Mouse (Mus musculus): Measurements from ENCODE around the gene Fermt2. TPM values are rescaled to one million over a fixed set of nuclear protein-coding genes. Genes with fewer than 3 reads are reported as not detected.
A peak's percentile ranks its signal among the peaks of the same experiment; 100 is the strongest.
"Not testable (repeated sequence)": the region's sequence is repeated elsewhere in the genome, so short reads cannot be mapped to it uniquely, and the experiment has no call there.

Gene Fermt2
- polyA plus RNA-seq, 1 experiment from 2014 or later, result 53.5 TPM

DNA sequence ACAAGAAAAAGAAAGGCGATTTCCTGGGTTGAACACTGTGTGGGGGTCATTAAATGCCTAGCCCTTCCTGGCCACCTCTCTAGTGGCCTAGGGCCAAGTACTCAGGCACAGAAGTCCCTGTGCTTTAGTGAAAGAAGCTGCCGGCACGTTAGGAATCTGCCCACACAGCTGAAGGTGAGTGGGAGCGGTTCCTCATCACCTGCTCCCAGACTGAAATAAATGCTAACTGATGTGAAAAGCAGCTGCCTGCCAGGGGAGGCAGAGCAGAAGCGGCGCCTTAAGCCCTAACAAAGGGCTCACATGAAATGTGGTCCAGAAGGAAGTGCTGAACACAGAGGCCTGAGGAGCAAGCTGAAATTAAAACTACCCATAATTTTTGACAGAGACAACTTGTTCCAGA, 22.9 kb downstream of the Fermt2 start:
- no peak overlapping the region for H3K4me2 ChIP-seq (replicated peaks)
- H3K9ac ChIP-seq (replicated peaks), result no peak overlapping the region; the same call in 1 of the 2 replicates
- H3K4me3 ChIP-seq (replicated peaks), result no peak overlapping the region
- H3K9me3 ChIP-seq, result no peaks in the 10 kb centered on the region
- H3K36me3 ChIP-seq, result peaks cover 17% of the 10 kb centered on the region; the same call in 1 of the 2 replicates
- no peaks in the 10 kb centered on the region for H3K27me3 ChIP-seq
- peaks cover 34% of the 10 kb centered on the region for H3K4me1 ChIP-seq (replicated peaks)
- peak overlapping the region; percentile 41 for H3K27ac ChIP-seq
- WGBS, result 28% methylated on average over 6 of the region's 6 CpGs
- ATAC-seq, result peak; percentile 58

DNA sequence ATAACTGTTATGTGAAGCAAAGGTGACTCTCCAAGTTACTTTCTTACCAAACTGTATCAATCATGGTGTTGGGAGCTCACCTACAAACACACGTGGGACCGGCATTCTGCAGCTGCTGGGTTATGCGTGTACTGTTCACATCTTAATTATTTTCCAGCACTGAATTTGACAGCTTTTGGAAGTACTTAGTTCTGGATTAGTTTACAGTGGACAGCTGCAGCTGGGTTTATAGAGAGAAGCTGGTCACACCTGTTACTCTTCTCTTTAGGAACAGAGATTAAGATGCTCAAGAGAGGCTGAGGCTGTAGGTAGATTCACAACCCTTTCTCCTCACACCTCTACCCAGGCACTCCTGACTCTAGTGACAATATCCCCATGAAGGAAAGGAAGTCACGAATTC, 23.8 kb downstream of the Fermt2 start:
- Histone ChIP-seq H3K36me3 (peaks cover 17% of the 10 kb centered on the region; the same call in 1 of the 2 replicates), H3K27me3 (no peaks in the 10 kb centered on the region), H3K9me3 (no peaks in the 10 kb centered on the region), H3K4me2 (replicated peaks) (no peak overlapping the region), H3K27ac (no peak overlapping the region), H3K4me3 (replicated peaks) (no peak overlapping the region), H3K9ac (replicated peaks) (no peak overlapping the region), H3K4me1 (replicated peaks) (peaks cover 34% of the 10 kb centered on the region)
- no peak for ATAC-seq
- 96% methylated on average over 4 of the region's 4 CpGs for WGBS

DNA sequence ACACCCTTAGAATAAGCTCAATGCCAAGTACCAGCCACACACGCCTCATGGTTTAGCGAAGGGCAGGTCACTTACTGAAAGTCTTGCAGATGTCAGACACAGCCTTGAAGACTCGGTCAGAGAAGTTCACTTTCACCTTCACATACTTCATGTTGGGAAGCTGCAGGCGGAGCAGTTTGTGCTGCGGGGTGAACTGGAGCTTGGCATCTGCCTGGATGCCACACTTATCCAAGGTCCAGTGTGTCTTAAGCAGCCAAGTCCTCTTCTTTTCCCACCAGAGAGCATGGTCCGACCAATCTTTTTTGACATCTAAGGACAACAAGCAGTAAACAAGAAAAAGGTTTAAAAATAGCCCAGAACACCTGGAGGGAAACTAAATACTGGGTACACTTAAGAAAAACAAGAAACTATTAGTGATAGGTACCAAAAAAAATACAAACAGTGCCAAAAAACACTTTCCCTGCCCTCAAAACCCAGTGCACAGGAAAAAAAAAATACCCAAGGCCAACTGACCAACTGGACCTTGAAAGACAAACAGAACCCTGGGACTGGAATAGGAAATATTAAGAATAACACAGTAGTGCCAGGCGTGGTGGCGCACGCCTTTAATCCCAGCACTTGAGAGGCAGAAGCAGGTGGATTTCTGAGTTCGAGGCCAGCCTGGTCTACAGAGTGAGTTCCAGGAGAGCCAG, 25.4 kb downstream of the Fermt2 start:
- no peak for ATAC-seq
- Histone ChIP-seq H3K36me3 (peaks cover 17% of the 10 kb centered on the region; the same call in 1 of the 2 replicates), H3K4me2 (replicated peaks) (no peak overlapping the region), H3K27ac (no peak overlapping the region), H3K27me3 (no peaks in the 10 kb centered on the region), H3K4me3 (replicated peaks) (no peak overlapping the region), H3K4me1 (replicated peaks) (peaks cover 32% of the 10 kb centered on the region), H3K9me3 (no peaks in the 10 kb centered on the region), H3K9ac (replicated peaks) (no peak overlapping the region)
- 96% methylated on average over 10 of the region's 10 CpGs for WGBS

DNA sequence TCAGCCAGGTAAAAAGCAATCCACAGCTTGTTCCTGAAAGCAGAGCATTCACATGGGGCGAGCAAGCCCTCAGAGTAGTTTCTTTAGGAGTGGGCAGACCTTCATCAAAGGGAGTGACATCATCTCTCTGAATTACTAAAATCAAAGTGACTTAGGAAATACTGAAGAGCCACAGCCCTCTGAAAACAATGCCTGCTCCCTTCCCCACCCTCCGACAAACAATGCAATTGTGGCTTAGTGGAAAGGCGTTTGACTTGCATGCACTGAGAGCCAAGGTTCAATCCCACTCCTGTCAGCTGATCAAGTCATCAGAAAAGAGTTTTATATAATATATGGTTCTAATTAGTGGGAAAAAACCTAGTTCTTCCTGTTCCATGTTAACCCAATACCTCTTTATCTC, 26.0 kb downstream of the Fermt2 start:
- Histone ChIP-seq H3K4me2 (replicated peaks) (no peak overlapping the region), H3K27me3 (no peaks in the 10 kb centered on the region), H3K9ac (replicated peaks) (no peak overlapping the region), H3K4me3 (replicated peaks) (no peak overlapping the region), H3K27ac (no peak overlapping the region), H3K9me3 (no peaks in the 10 kb centered on the region), H3K4me1 (replicated peaks) (peaks cover 26% of the 10 kb centered on the region), H3K36me3 (peaks cover 17% of the 10 kb centered on the region; the same call in 1 of the 2 replicates)
- no peak for ATAC-seq
- WGBS, result 66% methylated on average over 3 of the region's 3 CpGs

DNA sequence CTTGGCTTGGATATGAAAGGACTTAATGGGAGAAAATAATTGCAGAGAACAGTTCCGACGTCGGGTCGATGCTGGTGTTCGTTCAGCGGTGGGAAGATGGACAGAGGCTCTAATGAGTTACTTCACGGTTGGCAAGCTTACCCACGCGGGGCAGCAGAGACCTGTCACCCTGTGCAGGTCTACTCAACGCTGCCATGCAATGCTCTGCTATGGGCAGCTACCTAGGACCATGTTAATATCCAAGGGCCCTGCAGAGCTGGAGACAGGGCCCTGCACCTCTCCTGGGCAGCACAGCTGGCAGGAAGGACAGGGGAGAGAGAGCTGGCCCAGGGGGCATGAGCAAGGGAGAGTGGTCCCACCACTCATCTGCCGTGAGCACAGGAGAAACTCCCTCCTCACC, 29.9 kb downstream of the Fermt2 start:
- Histone ChIP-seq H3K4me3 (replicated peaks) (no peak overlapping the region), H3K36me3 (peaks cover 14% of the 10 kb centered on the region), H3K4me2 (replicated peaks) (no peak overlapping the region), H3K9me3 (no peaks in the 10 kb centered on the region), H3K4me1 (replicated peaks) (no peaks in the 10 kb centered on the region), H3K27ac (no peak overlapping the region), H3K27me3 (no peaks in the 10 kb centered on the region), H3K9ac (replicated peaks) (no peak overlapping the region)
- no peak for ATAC-seq
- 82% methylated on average over 11 of the region's 11 CpGs for WGBS

DNA sequence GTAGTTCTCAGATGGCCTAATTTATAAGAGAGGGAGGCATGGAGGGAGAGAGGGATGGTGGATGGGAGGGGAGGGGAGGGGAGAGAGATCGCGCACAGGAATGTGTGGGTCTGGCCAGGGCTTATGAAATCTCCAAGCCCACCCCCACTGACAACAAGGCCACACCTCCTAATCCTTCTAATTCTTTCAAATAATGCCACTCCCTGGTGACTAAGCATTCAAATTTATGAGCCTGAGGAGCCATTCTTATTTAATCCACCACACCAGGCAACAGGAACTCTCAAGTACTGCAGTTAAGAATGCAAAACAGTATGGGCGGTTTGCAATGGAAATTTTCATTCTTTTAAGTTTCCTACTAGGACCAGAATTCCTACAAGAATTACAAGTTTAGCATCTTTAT, 32.8 kb downstream of the Fermt2 start:
- Histone ChIP-seq H3K9ac (replicated peaks) (no peak overlapping the region), H3K27ac (no peak overlapping the region), H3K9me3 (no peaks in the 10 kb centered on the region), H3K4me3 (replicated peaks) (no peak overlapping the region), H3K4me2 (replicated peaks) (no peak overlapping the region), H3K4me1 (replicated peaks) (no peaks in the 10 kb centered on the region), H3K27me3 (no peaks in the 10 kb centered on the region), H3K36me3 (peaks cover 8% of the 10 kb centered on the region; the same call in 1 of the 2 replicates)
- ATAC-seq, result no peak
- WGBS, result 68% methylated on average over 3 of the region's 3 CpGs

DNA sequence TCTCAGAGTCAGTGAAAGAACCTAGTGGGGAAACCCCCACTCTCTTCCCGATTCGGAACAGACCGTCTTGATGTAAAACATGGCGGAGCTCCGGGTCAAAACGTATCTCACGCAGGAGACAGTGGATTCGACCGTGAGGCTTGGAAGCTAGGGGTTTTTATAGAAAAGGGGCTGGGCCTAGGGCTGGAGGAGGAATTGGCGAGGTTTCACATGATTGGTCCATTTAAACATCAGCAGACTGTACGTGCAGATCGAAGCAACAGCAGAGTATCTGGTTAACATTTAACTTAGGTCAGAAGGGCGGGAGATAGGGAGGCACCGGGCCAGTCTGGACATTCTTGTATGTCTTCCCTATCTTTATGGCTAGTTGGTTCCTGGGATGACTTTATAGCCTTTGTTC, 34.1 kb downstream of the Fermt2 start:
- H3K9ac ChIP-seq (replicated peaks); H3K27ac ChIP-seq; H3K36me3 ChIP-seq; H3K4me1 ChIP-seq (replicated peaks); H3K4me3 ChIP-seq (replicated peaks); ATAC-seq; H3K4me2 ChIP-seq (replicated peaks); H3K9me3 ChIP-seq; H3K27me3 ChIP-seq: not testable (repeated sequence)
- WGBS, result 97% methylated on average over 14 of the region's 14 CpGs

DNA sequence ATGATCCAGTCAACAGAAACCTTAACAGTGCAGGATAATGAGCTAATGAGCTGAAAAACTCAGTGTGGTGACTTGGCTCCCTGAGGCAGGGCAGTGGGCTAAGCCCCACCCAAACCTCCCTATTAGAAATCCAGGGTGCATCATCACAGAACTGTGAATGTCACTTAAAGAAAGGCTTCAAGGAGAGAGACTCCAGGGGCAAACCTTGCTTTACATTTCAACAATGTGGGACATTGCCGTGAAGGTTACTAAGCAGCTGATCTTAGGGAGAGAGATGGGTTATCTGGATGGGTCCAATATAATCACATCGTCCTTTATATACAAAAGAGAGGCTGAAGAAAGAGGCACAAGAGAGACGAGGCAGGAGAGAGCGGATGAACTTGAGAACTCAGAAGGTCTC, 36.0 kb downstream of the Fermt2 start:
- Histone ChIP-seq H3K27ac (no peak overlapping the region), H3K4me3 (replicated peaks) (no peak overlapping the region), H3K4me1 (replicated peaks) (no peaks in the 10 kb centered on the region), H3K4me2 (replicated peaks) (no peak overlapping the region), H3K9ac (replicated peaks) (no peak overlapping the region), H3K9me3 (no peaks in the 10 kb centered on the region), H3K27me3 (no peaks in the 10 kb centered on the region), H3K36me3 (peaks cover 11% of the 10 kb centered on the region; the same call in 1 of the 2 replicates)
- WGBS, result 91% methylated on average over 4 of the region's 4 CpGs
- no peak for ATAC-seq

DNA sequence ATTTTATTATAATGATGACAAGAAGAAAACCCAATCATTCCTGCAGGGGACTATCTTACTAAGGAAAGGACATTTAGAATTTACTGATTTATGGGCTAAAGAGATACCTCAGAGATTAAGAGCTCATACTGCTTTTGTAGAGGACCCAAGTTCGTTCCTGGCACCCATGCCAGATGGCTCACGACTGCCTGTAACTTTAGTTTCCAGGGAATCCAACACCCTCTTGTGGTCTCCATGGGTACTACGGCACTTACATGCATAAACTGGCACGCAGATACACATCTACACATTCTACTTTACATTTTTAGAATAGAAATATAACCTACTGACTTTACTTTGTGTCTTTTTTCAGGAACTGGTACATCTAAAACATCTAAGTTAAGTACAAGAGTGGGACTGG, 37.2 kb downstream of the Fermt2 start:
- ATAC-seq, result no peak
- Histone ChIP-seq H3K9me3 (no peaks in the 10 kb centered on the region), H3K4me2 (replicated peaks) (no peak overlapping the region), H3K27me3 (no peaks in the 10 kb centered on the region), H3K9ac (replicated peaks) (no peak overlapping the region), H3K36me3 (0 out of 2 replicates have a peak, but pooled peaks cover 11% of the 10 kb centered on the region), H3K4me1 (replicated peaks) (no peaks in the 10 kb centered on the region), H3K27ac (no peak overlapping the region), H3K4me3 (replicated peaks) (no peak overlapping the region)
- 95% methylated on average over 4 of the region's 4 CpGs for WGBS

DNA sequence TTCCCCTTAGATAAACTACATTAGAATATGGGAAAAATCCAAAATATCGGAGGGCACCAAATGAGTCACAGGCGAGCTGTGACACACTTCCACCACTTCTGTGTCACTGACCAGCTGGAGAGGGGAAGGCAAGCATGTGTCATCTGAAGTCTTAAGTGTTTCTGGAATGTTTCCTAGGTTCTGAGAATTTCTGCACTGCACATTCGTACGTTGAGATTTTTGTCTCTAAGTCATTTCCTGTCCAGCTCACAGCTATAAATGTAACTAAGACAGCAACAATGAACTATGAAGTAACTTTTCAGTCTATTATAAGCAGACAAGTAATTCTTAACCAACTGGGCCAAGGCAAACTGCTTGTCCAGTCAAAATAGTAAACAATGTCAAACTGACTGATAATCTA, 37.9 kb downstream of the Fermt2 start:
- Histone ChIP-seq H3K27me3 (no peaks in the 10 kb centered on the region), H3K4me2 (replicated peaks) (no peak overlapping the region), H3K4me3 (replicated peaks) (no peak overlapping the region), H3K9me3 (no peaks in the 10 kb centered on the region), H3K9ac (replicated peaks) (no peak overlapping the region), H3K36me3 (0 out of 2 replicates have a peak, but pooled peaks cover 16% of the 10 kb centered on the region), H3K4me1 (replicated peaks) (no peaks in the 10 kb centered on the region), H3K27ac (no peak overlapping the region)
- WGBS, result 92% methylated on average over 4 of the region's 4 CpGs
- ATAC-seq, result no peak

DNA sequence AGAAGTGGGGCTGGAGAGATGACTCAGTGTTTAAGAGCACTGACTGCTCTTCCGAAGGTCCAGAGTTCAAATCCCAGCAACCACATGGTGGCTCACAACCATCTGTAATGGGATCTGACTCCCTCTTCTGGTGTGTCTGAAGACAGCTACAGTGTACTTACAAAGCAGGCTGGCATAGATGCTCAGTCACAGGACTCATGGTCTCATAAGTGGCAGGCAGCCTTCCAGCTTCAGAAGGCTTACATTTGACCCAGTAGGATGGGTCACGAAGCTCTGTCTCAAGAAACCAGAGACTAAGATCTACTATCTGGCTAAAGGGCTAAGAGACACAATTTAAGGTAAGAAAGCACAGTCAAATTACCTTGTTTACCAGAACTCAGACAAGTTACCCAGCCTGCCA, 42.7 kb downstream of the Fermt2 start:
- H3K36me3 ChIP-seq, result peaks cover 16% of the 10 kb centered on the region; the same call in 1 of the 2 replicates
- H3K4me1 ChIP-seq (replicated peaks); H3K27ac ChIP-seq; H3K9ac ChIP-seq (replicated peaks); H3K4me3 ChIP-seq (replicated peaks); H3K4me2 ChIP-seq (replicated peaks); ATAC-seq; H3K27me3 ChIP-seq; H3K9me3 ChIP-seq: not testable (repeated sequence)
- 94% methylated on average over 2 of the region's 2 CpGs for WGBS

DNA sequence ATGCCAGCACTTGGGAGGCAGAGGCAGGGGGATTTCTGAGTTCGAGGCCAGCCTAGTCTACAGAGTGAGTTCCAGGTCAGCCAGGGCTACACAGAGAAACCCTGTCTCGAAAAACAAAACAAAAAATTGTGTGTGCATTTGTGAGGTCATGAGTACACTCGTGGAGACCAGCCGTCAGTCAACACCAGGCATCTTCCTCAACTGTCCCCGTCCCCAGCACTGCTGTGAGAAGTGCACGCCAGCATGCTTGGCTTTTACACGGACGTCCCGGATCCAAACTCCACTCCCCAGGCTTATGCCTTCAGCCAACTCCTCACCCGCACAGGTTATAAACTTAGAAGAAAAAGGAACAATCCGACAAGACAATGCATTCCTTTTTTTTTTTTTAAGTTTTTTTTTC, 46.6 kb downstream of the Fermt2 start:
- WGBS, result 95% methylated on average over 11 of the region's 11 CpGs

More for the DNA sequence above, 46.6 kb downstream of the Fermt2 start:
- peaks cover 36% of the 10 kb centered on the region for H3K36me3 ChIP-seq
- H3K4me3 ChIP-seq (replicated peaks); H3K9me3 ChIP-seq; H3K4me2 ChIP-seq (replicated peaks); H3K4me1 ChIP-seq (replicated peaks); H3K27ac ChIP-seq; H3K9ac ChIP-seq (replicated peaks); ATAC-seq; H3K27me3 ChIP-seq: not testable (repeated sequence)
